8 mouse cellular contexts compared by ENCODE assay signal in genomic region chr10:80053259-80053780, GRCm38 (mm10). TPM values are rescaled to one million over a fixed set of nuclear protein-coding genes. Genes with fewer than 3 reads are reported as not detected.
DNase-seq lines count a peak whose midpoint lies in the region; ATAC-seq and TF ChIP-seq lines count a peak whose summit lies in the region.

No protein-coding gene starts in this region.

- H3K9ac ChIP-seq in hindbrain, postnatal 0 days (replicated peaks; ENCODE audit: low read length): peak overlapping the region; percentile 74

- peaks cover 19% of the 10 kb centered on the region for H3K36me3 ChIP-seq in hindbrain, postnatal 0 days (ENCODE audit: insufficient read depth, low read length)

- peak; percentile 96 for ATAC-seq in hindbrain, postnatal 0 days
- ATAC-seq in megakaryocyte, adult 5-6 weeks (ENCODE audit: poor library complexity, severe bottlenecking): peak; percentile 89

- H3K4me1 ChIP-seq in hindbrain, postnatal 0 days (ENCODE audit: insufficient read depth, low read length): peaks cover 8% of the 10 kb centered on the region

- 1% methylated on average over 47 of the region's 47 CpGs for WGBS in hindbrain, postnatal 0 days

- H3K27ac ChIP-seq in hindbrain, postnatal 0 days: peak overlapping the region; percentile 96
- H3K27ac ChIP-seq in left cerebral cortex, adult 2 months: peak overlapping the region; percentile 98

- H3K4me2 ChIP-seq in hindbrain, postnatal 0 days (ENCODE audit: low read depth, low read length): peak overlapping the region; percentile 76

- intact Hi-C loops in left cerebral cortex, adult 2 months (cut with DNase I): no loop called here

- no peaks in the 10 kb centered on the region for H3K9me3 ChIP-seq in hindbrain, postnatal 0 days (ENCODE audit: low read length)

- DNase-seq in WW6 (ENCODE audit: low read depth, low spot score): peak; percentile 97
- peak; percentile 96 to 98 for DNase-seq in cerebellum, postnatal 4 days (ENCODE audit: low spot score in 2 of 2)
- peak; percentile 100 for DNase-seq in gastrocnemius, adult 18-20 months (ENCODE audit: low spot score)
- peak; percentile 100 for DNase-seq in hindbrain, postnatal 0 days (ENCODE audit: low spot score)
- DNase-seq in left cerebral cortex, adult 2 months (ENCODE audit: extremely low spot score in 1 of 2, low spot score in 2 of 2): peak; percentile 99 to 100
- peak; percentile 100 for DNase-seq in right cerebral cortex, adult 2 months (ENCODE audit: low spot score in 2 of 2)
- peak; percentile 100 for DNase-seq in urinary bladder, postnatal 14 days (ENCODE audit: low spot score)

- peak overlapping the region; percentile 52 for H3K4me3 ChIP-seq in hindbrain, postnatal 0 days (ENCODE audit: low read length)
- H3K4me3 ChIP-seq in left cerebral cortex, adult 2 months: peak overlapping the region; percentile 90

- no peak for TF ChIP-seq CTCF in hindbrain, postnatal 0 days (IDR thresholded peaks at IDR 0.05; ENCODE audit: low read depth)
- TF ChIP-seq CTCF in left cerebral cortex, adult 2 months (IDR thresholded peaks at IDR 0.05): no peak

- no peaks in the 10 kb centered on the region for H3K27me3 ChIP-seq in hindbrain, postnatal 0 days (ENCODE audit: insufficient read depth, low read length)

RNA-seq across cellular contexts. Expression of gene Gpx4, which starts 6.4 kb away (rescaled TPM):
- total RNA-seq in gastrocnemius, adult 18-20 months (2021): 100 to 1,000 TPM; 631 to 739 TPM
- 373 and 379 TPM in 2 replicates for total RNA-seq in hindbrain, postnatal 0 days (2014; rRNA removed)
- 757 and 762 TPM in 2 replicates for polyA plus RNA-seq in hindbrain, postnatal 0 days (2015; fragmentation: Nextera tagmentation; extraction: Ambion mirVana)
- 100 to 1,000 TPM; 494 to 526 TPM for total RNA-seq in left cerebral cortex, adult 2 months (2021)
- total RNA-seq in megakaryocyte, adult 5-6 weeks (2015): 259 and 303 TPM in 2 replicates
- 375 and 378 TPM in 2 replicates for total RNA-seq in megakaryocyte, adult 5-6 weeks (2017)

RNA-seq across cellular contexts. Expression of gene Polr2e, which starts 13.7 kb away (rescaled TPM):
- 10 to 100 TPM; 44.3 to 46.2 TPM for total RNA-seq in gastrocnemius, adult 18-20 months (2021)
- total RNA-seq in hindbrain, postnatal 0 days (2014; rRNA removed): 93.3 and 100 TPM in 2 replicates
- polyA plus RNA-seq in hindbrain, postnatal 0 days (2015; fragmentation: Nextera tagmentation; extraction: Ambion mirVana): 143 TPM in 2 replicates
- total RNA-seq in left cerebral cortex, adult 2 months (2021): 10 to 100 TPM; 73.0 to 76.0 TPM
- total RNA-seq in megakaryocyte, adult 5-6 weeks (2015): 70.2 and 70.7 TPM in 2 replicates
- 58.4 and 69.2 TPM in 2 replicates for total RNA-seq in megakaryocyte, adult 5-6 weeks (2017)

RNA-seq across cellular contexts. Expression of gene Arhgap45, which starts 36.9 kb away (rescaled TPM):
- total RNA-seq in gastrocnemius, adult 18-20 months (2021): 1 to 10 TPM in 1 of 2 experiments, under 1 TPM in 1; 0.75 to 1.3 TPM
- 2.9 and 3.3 TPM in 2 replicates for total RNA-seq in hindbrain, postnatal 0 days (2014; rRNA removed)
- 1.7 and 1.8 TPM in 2 replicates for polyA plus RNA-seq in hindbrain, postnatal 0 days (2015; fragmentation: Nextera tagmentation; extraction: Ambion mirVana)
- total RNA-seq in left cerebral cortex, adult 2 months (2021): 1 to 10 TPM; 3.5 TPM
- 135 and 140 TPM in 2 replicates for total RNA-seq in megakaryocyte, adult 5-6 weeks (2015)
- 235 and 237 TPM in 2 replicates for total RNA-seq in megakaryocyte, adult 5-6 weeks (2017)

RNA-seq across cellular contexts. Expression of gene Sbno2, which starts 52.1 kb away (rescaled TPM):
- total RNA-seq in gastrocnemius, adult 18-20 months (2021): 1 to 10 TPM; 5.4 to 5.9 TPM
- 22.8 and 23.7 TPM in 2 replicates for total RNA-seq in hindbrain, postnatal 0 days (2014; rRNA removed)
- polyA plus RNA-seq in hindbrain, postnatal 0 days (2015; fragmentation: Nextera tagmentation; extraction: Ambion mirVana): 6.9 and 7.8 TPM in 2 replicates
- total RNA-seq in left cerebral cortex, adult 2 months (2021): 10 to 100 TPM; 21.4 to 22.1 TPM
- total RNA-seq in megakaryocyte, adult 5-6 weeks (2015): 32.4 and 33.0 TPM in 2 replicates
- total RNA-seq in megakaryocyte, adult 5-6 weeks (2017): 41.9 and 46.7 TPM in 2 replicates

RNA-seq across cellular contexts. Expression of gene Abca7, which starts 57.0 kb away (rescaled TPM):
- total RNA-seq in gastrocnemius, adult 18-20 months (2021): 1 to 10 TPM; 6.6 to 7.6 TPM
- total RNA-seq in hindbrain, postnatal 0 days (2014; rRNA removed): 11.6 and 19.1 TPM in 2 replicates
- polyA plus RNA-seq in hindbrain, postnatal 0 days (2015; fragmentation: Nextera tagmentation; extraction: Ambion mirVana): 2.3 and 2.4 TPM in 2 replicates
- total RNA-seq in left cerebral cortex, adult 2 months (2021): 10 to 100 TPM; 13.5 to 13.8 TPM
- 32.6 and 34.7 TPM in 2 replicates for total RNA-seq in megakaryocyte, adult 5-6 weeks (2015)
- 33.6 and 37.4 TPM in 2 replicates for total RNA-seq in megakaryocyte, adult 5-6 weeks (2017)

Comparison
In these comparisons a context has a peak if more than half of its experiments do, and no peak if none do; other contexts are left out.
1. Peak in every context shown above with its lines: DNase-seq, ATAC-seq, H3K4me3 ChIP-seq and H3K27ac ChIP-seq.
2. RNA of gene Arhgap45, which starts 36.9 kb away (total RNA-seq): 135 to 237 TPM in megakaryocyte, adult 5-6 weeks; 3.5 TPM in left cerebral cortex, adult 2 months, 2.9 to 3.3 TPM in hindbrain, postnatal 0 days and 0.75 to 1.3 TPM in gastrocnemius, adult 18-20 months; every median in the first group is over 10 times any median in the second.